Mouse (Mus musculus): Measurements from ENCODE around the gene Med8. TPM values are rescaled to one million over a fixed set of nuclear protein-coding genes. Genes with fewer than 3 reads are reported as not detected.

The Med8 gene
- polyA plus RNA-seq, 1 experiment from 2014 or later, result 95.8 TPM

GRCm38 (mm10) chr4:118401918-118402317 lies 7.2 kb upstream of the Med8 start:
- WGBS, result 89% methylated on average over 5 of the region's 5 CpGs
- Histone ChIP-seq H3K9ac (replicated peaks; ENCODE audit: low read depth) (no peak overlapping the region), H3K4me1 (ENCODE audit: insufficient read depth, low read depth, low read length) (no peaks in the 10 kb centered on the region), H3K27ac (ENCODE audit: low read length) (no peak overlapping the region), H3K27me3 (replicated peaks; ENCODE audit: insufficient read depth, low read length) (no peaks in the 10 kb centered on the region), H3K4me2 (replicated peaks; ENCODE audit: low read depth, low read length) (no peak overlapping the region), H3K4me3 (ENCODE audit: low read depth, low read length) (no peak overlapping the region), H3K36me3 (ENCODE audit: insufficient read depth, low read length) (peaks cover 31% of the 10 kb centered on the region; the same call in 1 of the 2 replicates), H3K9me3 (ENCODE audit: low read length) (no peaks in the 10 kb centered on the region)
- DNase-seq (ENCODE audit: low spot score), result no peak
- TF ChIP-seq CTCF (IDR thresholded peaks at IDR 0.05) (no peak), EP300 (IDR thresholded peaks at IDR 0.05) (no peak)
- ATAC-seq, result no peak

- Histone ChIP-seq H3K27ac (ENCODE audit: low read length) (no peak overlapping the region), H3K9ac (replicated peaks; ENCODE audit: low read depth) (no peak overlapping the region), H3K27me3 (replicated peaks; ENCODE audit: insufficient read depth, low read length) (no peaks in the 10 kb centered on the region), H3K4me1 (ENCODE audit: insufficient read depth, low read depth, low read length) (no peaks in the 10 kb centered on the region), H3K9me3 (ENCODE audit: low read length) (no peaks in the 10 kb centered on the region), H3K4me2 (replicated peaks; ENCODE audit: low read depth, low read length) (no peak overlapping the region), H3K36me3 (ENCODE audit: insufficient read depth, low read length) (peaks cover 31% of the 10 kb centered on the region; the same call in 1 of the 2 replicates), H3K4me3 (ENCODE audit: low read depth, low read length) (no peak overlapping the region)
- no peak for ATAC-seq
- no peak for DNase-seq (ENCODE audit: low spot score)
- WGBS, result 89% methylated on average over 12 of the region's 12 CpGs
- no peak for TF ChIP-seq CTCF (IDR thresholded peaks at IDR 0.05)
These were observed 6.4 kb upstream of the Med8 start for GRCm38 (mm10) chr4:118402701-118403100.

GRCm38 (mm10) chr4:118410871-118411270 lies 1.7 kb downstream of the Med8 start:
- TF ChIP-seq CTCF (IDR thresholded peaks at IDR 0.05) (no peak), EP300 (IDR thresholded peaks at IDR 0.05) (no peak)
- WGBS, result 80% methylated on average over 5 of the region's 5 CpGs
- H3K4me2 ChIP-seq (replicated peaks; ENCODE audit: low read depth, low read length), result no peak overlapping the region
- H3K4me1 ChIP-seq (ENCODE audit: insufficient read depth, low read depth, low read length), result peaks cover 10% of the 10 kb centered on the region; the same call in 1 of the 2 replicates
- H3K9me3 ChIP-seq (ENCODE audit: low read length), result no peaks in the 10 kb centered on the region
- ATAC-seq, result no peak
- no peak overlapping the region for H3K4me3 ChIP-seq (ENCODE audit: low read depth, low read length)
- peaks cover 33% of the 10 kb centered on the region for H3K36me3 ChIP-seq (ENCODE audit: insufficient read depth, low read length)
- no peak for DNase-seq (ENCODE audit: low spot score)
- H3K9ac ChIP-seq (replicated peaks; ENCODE audit: low read depth), result no peak overlapping the region
- H3K27ac ChIP-seq (ENCODE audit: low read length), result no peak overlapping the region
- H3K27me3 ChIP-seq (replicated peaks; ENCODE audit: insufficient read depth, low read length), result no peaks in the 10 kb centered on the region

DNA sequence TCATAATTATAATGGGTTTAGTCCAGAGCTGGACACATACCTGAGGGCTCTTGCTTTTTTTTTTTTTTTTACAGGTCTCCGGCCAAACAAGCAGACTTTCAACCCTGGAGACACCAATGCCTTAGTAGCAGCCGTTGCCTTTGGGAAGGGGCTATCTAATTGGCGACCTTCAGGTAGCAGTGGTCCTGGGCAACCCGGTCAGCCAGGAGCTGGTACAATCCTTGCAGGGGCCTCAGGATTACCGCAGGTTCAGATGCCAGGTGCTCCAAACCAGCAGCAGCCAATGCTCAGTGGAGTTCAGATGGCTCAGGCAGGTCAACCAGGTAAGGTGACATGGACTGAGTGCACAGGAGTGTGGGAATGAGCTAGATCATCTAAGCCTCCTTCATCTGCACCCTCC lies 4.4 kb downstream of the Med8 start:
- no peak overlapping the region for H3K9ac ChIP-seq (replicated peaks; ENCODE audit: low read depth)
- H3K27me3 ChIP-seq (replicated peaks; ENCODE audit: insufficient read depth, low read length), result no peaks in the 10 kb centered on the region
- H3K4me3 ChIP-seq (ENCODE audit: low read depth, low read length), result no peak overlapping the region
- DNase-seq (ENCODE audit: low spot score) (no peak), ATAC-seq (no peak)
- no peak overlapping the region for H3K27ac ChIP-seq (ENCODE audit: low read length)
- H3K4me2 ChIP-seq (replicated peaks; ENCODE audit: low read depth, low read length), result no peak overlapping the region
- TF ChIP-seq CTCF (IDR thresholded peaks at IDR 0.05) (no peak), EP300 (IDR thresholded peaks at IDR 0.05) (no peak)
- peaks cover 43% of the 10 kb centered on the region for H3K36me3 ChIP-seq (ENCODE audit: insufficient read depth, low read length)
- H3K4me1 ChIP-seq (ENCODE audit: insufficient read depth, low read depth, low read length), result peaks cover 10% of the 10 kb centered on the region; the same call in 1 of the 2 replicates
- WGBS, result 96% methylated on average over 5 of the region's 5 CpGs
- no peaks in the 10 kb centered on the region for H3K9me3 ChIP-seq (ENCODE audit: low read length)

DNA sequence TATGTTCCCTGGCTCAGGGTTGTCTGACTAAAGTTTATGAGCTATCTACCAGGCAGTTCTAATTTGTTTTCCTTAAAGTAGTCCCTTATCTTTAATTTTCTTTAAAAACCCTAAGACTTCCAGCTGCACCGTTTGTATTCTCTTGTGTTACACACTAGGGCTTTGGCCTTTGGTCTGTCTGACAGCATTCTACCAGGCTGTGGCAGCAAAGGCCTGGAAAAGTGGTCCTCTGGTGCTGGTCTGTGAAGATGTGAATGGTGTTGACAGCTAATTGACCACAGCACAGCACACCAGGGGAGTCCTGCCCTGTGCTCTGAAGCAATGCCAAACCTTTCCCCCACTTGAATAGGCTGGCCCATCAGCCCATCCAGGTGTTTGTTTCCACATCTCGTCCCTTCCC lies 6.6 kb downstream of the Med8 start:
- peaks cover 54% of the 10 kb centered on the region for H3K36me3 ChIP-seq (ENCODE audit: insufficient read depth, low read length)
- 66% methylated on average over 2 of the region's 2 CpGs for WGBS
- ATAC-seq, result no peak

GRCm38 (mm10) chr4:118416329-118416728 lies 7.2 kb downstream of the Med8 start:
- TF ChIP-seq CTCF (IDR thresholded peaks at IDR 0.05) (no peak), EP300 (IDR thresholded peaks at IDR 0.05) (no peak)
- H3K36me3 ChIP-seq (ENCODE audit: insufficient read depth, low read length), result peaks cover 58% of the 10 kb centered on the region
- no peaks in the 10 kb centered on the region for H3K9me3 ChIP-seq (ENCODE audit: low read length)
- H3K4me1 ChIP-seq (ENCODE audit: insufficient read depth, low read depth, low read length), result no peaks in the 10 kb centered on the region
- DNase-seq (ENCODE audit: low spot score) (no peak), ATAC-seq (no peak)
- no peak overlapping the region for H3K9ac ChIP-seq (replicated peaks; ENCODE audit: low read depth)
- WGBS, result 95% methylated on average over 5 of the region's 5 CpGs
- H3K4me2 ChIP-seq (replicated peaks; ENCODE audit: low read depth, low read length), result no peak overlapping the region
- no peaks in the 10 kb centered on the region for H3K27me3 ChIP-seq (replicated peaks; ENCODE audit: insufficient read depth, low read length)
- H3K4me3 ChIP-seq (ENCODE audit: low read depth, low read length), result no peak overlapping the region
- no peak overlapping the region for H3K27ac ChIP-seq (ENCODE audit: low read length)

More for the DNA sequence above, 6.6 kb downstream of the Med8 start:
- H3K9ac ChIP-seq (replicated peaks; ENCODE audit: low read depth), result no peak overlapping the region
- H3K4me1 ChIP-seq (ENCODE audit: insufficient read depth, low read depth, low read length), result no peaks in the 10 kb centered on the region
- H3K27me3 ChIP-seq (replicated peaks; ENCODE audit: insufficient read depth, low read length), result no peaks in the 10 kb centered on the region
- no peaks in the 10 kb centered on the region for H3K9me3 ChIP-seq (ENCODE audit: low read length)
- H3K4me3 ChIP-seq (ENCODE audit: low read depth, low read length), result no peak overlapping the region
- no peak overlapping the region for H3K27ac ChIP-seq (ENCODE audit: low read length)
- H3K4me2 ChIP-seq (replicated peaks; ENCODE audit: low read depth, low read length), result no peak overlapping the region
- no peak for DNase-seq (ENCODE audit: low spot score)
- TF ChIP-seq EP300 (IDR thresholded peaks at IDR 0.05) (no peak), CTCF (IDR thresholded peaks at IDR 0.05) (peak; percentile 24; the same call in 1 of the 2 replicates)

All from lung, postnatal 0 days (tissue).